Mouse (Mus musculus): Measurements from ENCODE around the gene Kifap3.
A peak's percentile ranks its signal among the peaks of the same experiment; 100 is the strongest.

The Kifap3 gene

DNA sequence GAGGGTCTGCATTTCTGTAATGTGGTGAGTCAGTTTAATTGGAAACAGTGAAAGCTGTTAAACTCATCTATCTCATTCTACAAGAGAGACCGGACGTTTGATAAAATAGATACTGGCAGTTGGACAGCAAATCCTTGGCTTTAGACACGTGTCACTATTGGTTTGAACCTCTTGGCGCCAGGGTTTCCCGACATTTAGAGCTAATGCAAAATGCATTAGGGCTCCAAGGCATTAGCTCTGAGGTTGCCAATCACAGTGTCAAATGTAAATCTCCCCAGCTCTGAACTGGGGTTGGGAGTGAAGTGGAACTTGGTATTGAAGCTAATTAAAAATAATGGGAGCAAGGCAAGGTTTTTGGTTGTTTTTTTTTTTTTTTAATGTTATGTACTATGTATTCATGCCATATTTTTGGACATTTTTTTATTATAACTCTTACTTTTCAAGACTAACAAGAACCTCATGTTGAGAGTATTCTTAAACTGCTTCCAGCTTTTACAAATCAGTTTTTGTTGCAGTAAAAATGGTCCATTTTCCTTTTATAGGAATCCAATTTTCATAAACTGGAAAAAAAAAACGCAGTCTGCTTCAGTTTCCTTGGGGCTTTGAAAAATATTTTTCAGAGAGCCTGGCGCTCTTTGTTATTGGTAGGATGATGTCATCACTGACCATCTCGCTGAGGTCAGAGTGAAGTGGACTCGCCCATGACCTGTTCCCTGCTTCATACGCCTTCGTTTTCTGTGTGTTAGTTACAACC lies 114.6 kb downstream of the Kifap3 start:
- DNase-seq (ENCODE audit: low read depth, low spot score) = no peak

DNA sequence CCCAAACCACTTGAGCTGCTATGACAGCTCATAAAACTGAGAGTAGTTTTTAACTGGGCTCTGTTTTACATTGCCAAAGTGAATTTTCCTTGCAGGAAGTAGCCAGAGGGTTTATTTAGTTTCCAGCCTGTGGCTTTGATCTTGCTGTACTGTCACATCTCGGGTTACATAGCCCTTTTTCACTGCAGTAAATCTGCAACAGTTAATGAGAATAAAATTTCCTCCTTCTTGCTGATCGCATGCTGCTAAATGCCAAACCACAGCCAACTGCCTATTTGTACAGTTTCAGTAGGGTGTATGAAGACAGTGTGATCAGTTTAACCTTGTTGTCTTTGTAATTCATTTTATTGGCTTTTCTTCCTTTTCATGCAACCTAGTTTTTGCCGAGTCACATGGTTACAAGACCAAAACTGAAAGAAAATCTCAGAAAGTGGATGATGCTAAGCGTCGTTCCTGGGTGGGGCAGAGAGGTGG lies 118.9 kb downstream of the Kifap3 start:
- no peak for DNase-seq (ENCODE audit: low read depth, low spot score)

DNA sequence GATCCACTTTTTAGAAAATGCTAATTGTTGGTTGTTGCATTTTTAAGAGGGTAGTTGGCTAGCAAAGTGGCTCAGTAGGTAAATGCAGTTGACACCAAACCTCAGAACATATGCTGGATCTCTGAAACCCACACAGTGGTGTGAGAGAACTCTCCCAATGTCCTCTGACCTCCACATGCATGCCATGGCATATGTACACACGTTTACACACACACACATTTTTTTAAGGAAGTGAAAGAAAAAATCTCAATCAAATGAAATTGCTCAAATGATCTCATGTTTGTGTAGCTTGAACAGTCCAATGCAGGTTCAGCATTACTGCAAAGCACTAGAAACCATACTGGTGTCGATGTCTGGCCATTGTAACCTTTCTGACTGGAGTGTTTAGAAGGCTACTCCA lies 120.2 kb downstream of the Kifap3 start:
- peak; percentile 22 for DNase-seq (ENCODE audit: low read depth, low spot score)

DNA sequence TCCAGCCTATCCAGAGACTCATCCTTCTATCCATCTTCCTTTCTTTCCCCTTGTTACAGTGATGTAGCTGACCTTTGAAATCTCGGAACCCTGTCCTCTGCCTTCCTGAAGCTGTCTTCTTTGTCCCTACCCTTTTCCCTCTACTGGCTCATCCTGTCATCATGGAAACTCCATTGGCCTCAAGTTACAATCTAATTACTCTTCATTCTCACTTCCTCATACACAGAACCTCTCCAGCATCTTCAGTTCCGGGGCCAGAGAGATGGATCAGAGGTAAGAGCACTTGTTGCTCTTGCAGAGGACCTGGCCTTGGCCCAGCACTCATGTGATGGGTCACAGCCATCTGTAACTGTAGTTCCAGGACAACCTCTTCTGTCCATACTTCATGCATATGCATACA lies 120.8 kb downstream of the Kifap3 start:
- peak; percentile 24 for DNase-seq (ENCODE audit: low read depth, low spot score)

DNA sequence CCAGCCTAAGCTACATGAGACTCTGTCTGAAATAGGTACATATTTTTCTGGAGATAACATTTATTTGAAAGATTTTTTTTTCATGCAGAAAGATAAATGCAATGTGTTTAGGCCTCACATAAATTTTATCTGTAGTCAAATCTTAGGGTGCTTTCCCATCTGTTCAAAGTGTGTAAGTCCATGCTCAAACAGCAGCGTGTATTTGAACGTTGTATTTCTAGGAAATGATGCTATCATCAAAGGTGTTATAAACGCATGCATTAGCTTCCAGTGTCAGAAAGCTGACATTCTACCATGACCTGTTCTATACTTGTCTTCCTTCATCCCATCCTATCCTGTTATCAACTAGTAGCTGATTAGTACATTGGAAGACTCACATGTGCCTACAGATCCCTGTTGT lies 124.0 kb downstream of the Kifap3 start:
- no peak for DNase-seq (ENCODE audit: low read depth, low spot score)

DNA sequence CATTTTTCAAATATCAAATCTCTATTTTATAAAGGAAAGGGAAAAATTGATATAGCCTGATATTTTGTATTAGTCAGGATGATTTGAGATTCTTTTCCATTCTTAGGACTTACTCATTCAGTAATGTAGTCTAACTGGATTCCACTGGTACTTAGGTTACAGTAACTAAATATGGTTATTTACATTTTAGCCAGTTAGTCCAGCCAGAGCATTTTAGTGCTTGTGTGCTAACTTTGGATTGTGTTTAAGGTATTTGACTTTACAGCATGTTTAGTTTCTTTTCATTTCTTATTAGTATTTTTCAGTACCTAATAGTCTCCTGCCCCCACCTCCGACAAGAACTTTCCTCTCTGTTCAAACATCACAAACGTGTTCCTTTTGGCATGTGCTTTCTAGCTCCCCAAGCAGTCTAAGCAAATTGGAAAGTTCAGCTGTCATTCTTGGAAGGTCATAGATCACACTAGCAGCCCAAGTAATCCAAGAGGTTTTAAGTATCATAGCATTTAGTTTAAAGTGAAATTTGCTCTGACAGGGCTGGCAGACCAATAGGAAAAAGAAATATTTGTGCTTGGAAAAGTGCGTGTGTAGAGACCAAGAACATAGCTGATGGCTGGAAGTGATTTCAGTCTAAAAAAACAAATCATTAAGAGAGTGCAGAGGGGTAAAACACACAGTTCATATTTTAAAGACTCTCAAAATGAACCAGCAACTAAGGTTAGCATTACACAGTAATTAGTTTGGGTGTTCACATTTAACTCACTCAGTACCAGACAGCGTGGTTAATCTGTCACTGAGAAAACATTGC lies 127.8 kb downstream of the Kifap3 start:
- DNase-seq (ENCODE audit: low read depth, low spot score) = no peak

DNA sequence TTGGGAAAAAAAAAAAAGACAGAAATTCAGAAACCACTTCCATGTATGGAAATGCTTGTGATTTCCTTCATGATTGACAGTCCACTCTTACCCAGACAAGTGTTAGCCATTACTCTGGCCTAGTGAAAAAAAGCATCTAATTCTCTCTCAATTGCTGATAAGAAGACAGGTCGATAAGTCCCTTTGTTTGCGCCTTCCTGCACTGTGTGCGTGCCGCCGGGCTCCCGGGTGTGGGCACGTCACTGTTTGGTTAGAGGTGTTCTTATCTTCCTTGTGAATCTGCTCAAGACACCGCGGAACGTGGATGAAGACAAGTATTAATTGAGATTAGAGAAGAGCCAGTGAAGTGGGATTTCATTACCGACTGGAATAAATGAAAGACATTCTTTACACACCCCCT lies 129.0 kb downstream of the Kifap3 start:
- no peak for DNase-seq (ENCODE audit: low read depth, low spot score)

DNA sequence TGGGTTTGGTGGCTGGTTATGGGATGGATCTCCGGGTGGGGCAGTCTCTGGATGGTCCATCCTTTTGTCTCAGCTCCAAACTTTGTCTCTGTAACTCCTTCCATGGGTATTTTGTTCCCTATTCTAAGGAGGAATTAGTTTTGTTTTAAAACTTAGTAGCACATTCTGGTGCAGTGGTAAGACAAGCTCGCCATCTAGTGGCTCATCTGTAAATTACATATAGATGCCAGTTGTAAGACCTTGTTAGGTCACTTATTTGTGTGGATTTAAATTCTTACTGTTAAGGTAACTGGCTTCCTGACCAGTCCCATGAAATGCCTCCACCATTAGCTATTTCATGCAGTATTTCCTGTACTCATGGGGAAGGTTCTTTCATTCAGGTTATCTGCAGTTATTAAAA lies 131.0 kb downstream of the Kifap3 start:
- peak; percentile 66 for DNase-seq (ENCODE audit: low read depth, low spot score)

DNA sequence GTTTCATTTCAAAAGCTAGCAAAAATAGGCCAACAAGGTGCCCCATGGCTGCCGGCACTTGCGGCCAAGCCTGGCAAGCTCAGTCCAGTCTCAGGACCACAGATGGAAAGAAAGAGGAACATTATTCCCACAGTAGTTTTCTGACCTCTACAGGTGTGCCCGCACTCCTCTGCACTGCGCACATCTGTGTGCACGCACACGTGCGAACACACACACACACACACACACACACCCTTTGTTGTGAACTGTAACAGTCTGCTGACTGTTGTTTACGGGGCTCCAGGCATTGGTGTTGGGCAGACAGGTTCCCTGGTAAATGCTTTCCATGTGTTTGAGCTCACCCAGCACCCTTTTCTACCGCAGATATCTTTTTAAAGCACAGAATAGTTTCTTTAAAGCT lies 131.4 kb downstream of the Kifap3 start:
- DNase-seq (ENCODE audit: low read depth, low spot score) = no peak

DNA sequence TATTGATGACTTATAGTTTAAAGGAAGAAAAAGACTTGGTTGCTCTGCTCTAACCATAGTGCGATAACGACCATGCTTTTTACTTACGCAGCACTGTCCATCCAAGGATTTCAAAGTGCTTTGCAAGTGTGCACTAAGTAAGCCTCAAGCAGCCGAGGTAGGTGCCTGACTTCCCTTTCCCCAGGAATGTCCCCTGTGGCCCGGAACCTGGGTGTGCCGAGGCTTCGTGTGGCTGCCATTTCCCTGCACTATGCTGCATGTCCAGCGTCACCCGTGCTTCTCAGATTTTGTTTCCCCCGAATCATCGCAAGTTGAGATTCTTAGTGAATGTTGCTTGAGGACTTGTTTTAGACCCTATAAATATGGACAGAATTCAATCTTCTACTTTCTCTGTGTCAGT lies 132.6 kb downstream of the Kifap3 start:
- no peak for DNase-seq (ENCODE audit: low read depth, low spot score)

DNA sequence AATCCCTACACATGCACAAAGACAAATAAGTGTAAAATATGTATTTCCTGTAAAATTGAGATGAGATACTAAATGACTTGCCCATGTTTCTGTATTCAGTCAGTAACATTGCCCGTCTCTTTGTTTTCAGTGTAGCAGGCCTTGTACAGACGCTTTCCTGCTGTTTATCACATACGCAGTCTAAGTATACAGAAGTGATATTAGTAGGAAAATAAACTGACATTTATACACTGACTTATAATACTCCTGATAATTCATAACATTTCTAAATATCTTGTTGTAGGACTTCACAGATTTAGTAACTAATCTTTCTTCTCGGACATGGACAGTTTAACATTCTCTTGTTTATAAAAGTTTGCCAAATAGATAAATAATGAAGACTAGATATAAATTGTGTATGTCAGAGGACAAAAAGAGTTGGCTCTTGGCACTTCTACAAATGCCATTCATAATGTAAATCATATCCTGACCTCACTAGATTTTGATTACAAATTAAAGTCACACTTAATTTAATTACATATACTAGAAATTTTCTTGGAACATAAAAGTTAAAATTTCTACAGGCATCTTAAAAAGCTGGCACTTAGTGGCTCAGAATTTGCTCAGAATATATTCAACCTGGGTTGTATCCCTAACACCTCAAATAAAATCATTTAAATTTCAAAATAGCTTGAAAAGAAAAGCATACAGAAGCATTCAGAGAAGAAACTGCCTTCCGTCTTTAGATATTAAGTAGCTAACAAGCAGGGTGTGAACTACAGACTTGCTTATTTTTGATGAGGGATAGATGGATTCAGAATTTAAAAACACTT lies 138.2 kb downstream of the Kifap3 start:
- DNase-seq (ENCODE audit: low read depth, low spot score) = no peak

DNA sequence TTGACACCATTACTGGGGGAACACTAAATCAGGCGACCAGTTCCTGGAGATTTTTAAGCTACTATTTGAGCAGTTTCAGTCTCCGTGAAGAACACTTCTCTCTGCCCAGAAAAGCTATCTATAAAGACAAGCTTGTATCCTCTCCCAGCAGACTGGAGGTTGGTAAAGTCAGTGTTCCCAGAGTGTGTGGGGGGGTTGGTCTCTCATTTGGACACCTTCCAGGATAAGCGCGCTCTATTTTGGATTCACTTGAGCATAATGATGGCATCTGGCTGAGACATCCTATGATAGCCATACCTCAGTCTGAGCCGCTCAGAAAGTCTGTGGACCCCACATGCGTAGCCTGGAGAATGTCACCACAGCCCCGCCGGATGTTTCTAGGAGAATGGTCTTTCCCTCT lies 144.7 kb downstream of the Kifap3 start:
- no peak for DNase-seq (ENCODE audit: low read depth, low spot score)

DNA sequence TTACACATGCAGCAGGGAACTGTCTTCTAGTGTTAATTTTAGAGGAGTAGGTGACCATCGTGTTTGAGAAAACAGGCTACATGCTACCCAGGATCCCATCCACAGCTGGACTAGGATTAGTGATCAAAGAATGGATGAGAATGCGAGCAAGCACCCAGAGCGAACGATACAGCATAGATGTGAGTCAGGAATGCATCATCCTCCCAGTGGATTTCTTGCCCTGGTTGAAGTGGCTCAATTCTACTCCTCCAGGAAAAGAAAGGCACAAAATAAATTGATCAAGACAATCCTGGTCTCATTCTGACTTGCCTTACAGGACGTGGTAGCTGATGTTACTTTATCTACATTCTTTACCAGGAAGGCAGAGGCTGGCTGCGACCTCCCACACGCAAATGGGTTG lies 149.5 kb downstream of the Kifap3 start, which contains the start of gene Scyl3:
Scyl3 (plus strand) TSS at position 255 of the 400 bp plus-strand sequence.
- DNase-seq (ENCODE audit: low read depth, low spot score) = no peak

DNA sequence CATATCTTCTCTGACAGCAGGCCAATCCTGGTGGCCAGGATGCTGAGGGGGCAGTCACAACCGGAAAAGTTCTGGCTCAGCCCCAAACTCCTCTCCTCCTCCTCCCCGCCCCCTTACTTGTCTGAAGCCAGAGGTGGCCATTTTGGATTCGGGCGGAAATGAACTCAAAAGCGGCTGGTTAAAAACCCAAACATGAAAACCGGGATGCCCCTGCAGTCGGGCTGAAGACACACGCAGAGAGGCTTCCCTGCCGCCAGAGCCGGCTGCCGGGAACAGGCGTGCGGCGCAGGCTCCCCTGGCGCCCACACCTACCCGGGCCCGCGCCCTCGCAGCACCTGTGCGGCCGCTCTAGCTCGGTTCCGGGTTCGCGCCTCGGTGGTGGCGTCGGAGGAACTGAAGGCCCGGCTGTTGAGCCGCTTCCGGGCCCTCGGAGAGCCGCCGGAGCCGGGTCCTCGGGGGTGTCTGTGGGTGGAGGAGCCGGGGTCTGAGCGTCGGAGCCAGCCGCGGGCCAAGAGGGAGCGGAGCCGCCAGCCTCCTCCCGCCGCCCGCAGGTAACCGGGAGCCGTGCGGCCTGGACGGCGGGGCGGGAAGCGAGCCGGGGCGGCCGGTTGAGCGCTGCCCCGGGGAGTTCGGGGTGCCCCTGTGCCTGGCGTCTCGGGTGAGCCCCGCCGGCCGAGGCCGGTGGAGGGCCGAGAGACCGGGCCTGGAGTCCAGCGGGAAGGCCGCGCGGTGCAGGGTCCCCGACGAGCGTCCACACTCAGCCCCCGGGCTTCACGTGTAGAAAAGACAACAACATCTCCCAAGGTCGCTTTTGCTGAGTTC lies 150.5 kb downstream of the Kifap3 start:
- peak; percentile 93 for DNase-seq (ENCODE audit: low read depth, low spot score)

DNA sequence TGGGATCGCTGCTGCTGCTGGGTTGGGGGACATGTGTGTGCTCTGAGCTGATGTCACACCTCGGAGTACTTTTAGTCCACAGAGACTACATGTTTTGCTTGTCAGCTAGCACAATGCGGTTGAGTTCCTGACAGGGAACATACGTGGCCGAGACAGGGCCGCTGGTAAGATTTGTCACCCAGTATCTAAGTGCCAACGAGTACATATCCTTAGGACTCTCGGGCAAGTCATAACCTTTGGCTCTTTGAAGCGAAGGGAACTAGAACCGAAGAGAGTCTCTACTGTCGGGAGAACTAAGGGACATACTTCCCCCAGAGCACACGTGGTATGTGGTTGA lies 151.0 kb downstream of the Kifap3 start:
- DNase-seq (ENCODE audit: low read depth, low spot score) = peak; percentile 57

DNA sequence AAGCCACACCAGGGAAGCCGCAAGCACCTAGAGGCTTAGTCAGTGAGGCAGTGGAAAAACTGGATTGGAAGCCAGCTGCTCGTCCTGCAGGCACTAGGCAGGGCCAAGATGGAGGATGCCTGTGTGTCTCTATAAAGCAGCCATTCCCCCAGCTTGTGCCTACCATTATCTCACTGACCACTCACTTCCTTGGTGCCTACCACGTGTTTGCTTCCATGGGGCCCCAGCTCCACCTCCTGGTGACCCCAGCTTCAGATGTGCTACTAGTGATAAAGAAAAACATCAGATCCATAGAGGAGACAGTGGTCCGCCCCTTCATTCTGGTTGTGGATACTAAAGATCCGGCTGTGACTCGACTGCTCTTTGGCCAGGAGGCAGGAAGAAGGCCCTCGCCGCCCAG lies 152.4 kb downstream of the Kifap3 start:
- no peak for DNase-seq (ENCODE audit: low read depth, low spot score)

DNA sequence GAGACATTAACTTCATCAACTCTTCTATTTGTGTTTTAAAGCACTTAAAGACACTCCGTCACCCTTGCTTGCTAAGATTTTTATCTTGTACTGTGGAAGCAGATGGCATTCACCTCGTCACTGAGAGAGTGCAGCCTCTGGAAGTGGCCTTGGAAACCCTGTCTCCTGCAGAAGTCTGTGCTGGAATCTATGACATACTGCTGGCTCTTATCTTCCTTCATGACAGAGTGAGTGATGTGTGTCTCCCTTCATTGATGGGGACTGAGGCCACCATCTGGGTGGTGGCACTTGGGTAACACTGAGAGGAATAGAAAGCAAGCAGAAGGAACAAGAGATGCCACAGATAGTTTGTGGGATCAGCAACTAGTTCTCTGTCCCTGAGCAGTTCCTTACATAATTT lies 155.2 kb downstream of the Kifap3 start:
- no peak for DNase-seq (ENCODE audit: low read depth, low spot score)

DNA sequence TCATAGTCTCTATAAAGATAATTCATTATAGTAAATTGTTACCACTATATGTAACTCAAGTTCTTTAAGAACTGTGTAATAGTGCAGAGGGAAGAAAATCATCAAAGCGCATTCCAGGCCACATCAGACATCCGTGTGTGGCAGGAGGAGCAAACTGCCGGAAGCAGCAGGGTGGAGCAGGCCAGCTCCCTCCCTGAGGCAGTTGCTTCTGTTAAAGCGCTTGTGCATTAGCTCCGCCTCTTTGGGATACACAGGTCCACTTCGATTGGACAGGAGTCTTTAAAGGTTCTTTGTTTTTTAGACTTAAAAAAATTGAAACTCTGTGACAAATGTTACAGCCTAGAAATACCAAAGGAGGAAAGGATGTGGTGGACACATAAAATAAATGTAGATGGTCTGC lies 162.7 kb downstream of the Kifap3 start:
- DNase-seq (ENCODE audit: low read depth, low spot score) = no peak

DNA sequence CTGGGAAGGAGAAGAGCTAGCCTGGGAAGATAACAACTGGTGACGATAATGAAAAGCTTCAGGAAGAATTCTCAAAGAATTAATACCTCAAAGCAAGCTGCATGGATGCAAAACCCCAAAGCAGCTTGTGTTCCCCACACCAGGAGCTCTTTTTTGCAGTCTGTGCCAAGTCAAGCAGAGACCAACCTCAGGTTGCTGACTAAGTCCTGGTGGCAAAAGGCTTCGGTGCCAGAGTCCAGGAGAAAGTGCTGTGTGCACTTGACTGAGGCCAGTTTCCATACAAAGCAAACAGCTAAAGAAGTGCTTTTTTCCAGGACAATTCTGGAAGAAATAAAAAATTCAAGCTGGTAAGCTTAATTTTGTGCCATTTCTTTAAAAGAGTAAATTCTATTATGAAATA lies 174.0 kb downstream of the Kifap3 start:
- DNase-seq (ENCODE audit: low read depth, low spot score) = no peak

DNA sequence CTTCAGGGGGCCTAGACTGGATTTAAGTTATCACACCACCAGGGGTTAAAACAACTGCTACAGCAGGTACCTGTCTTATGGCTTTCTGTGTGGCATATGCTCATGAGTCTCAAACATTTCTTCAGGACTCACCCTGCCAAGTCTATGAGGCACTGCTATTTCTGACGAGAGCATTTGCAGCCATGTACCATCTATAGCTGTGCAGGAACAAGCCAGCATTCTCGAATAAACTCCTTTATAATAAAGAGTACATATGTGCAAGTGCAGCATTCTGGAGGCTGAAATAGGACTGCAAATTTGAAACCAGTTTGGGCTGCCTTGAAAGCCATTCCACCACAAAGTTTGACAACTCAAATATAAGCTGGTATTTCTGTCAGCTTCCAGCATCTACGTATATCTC lies 178.7 kb downstream of the Kifap3 start:
- no peak for DNase-seq (ENCODE audit: low read depth, low spot score)

DNA sequence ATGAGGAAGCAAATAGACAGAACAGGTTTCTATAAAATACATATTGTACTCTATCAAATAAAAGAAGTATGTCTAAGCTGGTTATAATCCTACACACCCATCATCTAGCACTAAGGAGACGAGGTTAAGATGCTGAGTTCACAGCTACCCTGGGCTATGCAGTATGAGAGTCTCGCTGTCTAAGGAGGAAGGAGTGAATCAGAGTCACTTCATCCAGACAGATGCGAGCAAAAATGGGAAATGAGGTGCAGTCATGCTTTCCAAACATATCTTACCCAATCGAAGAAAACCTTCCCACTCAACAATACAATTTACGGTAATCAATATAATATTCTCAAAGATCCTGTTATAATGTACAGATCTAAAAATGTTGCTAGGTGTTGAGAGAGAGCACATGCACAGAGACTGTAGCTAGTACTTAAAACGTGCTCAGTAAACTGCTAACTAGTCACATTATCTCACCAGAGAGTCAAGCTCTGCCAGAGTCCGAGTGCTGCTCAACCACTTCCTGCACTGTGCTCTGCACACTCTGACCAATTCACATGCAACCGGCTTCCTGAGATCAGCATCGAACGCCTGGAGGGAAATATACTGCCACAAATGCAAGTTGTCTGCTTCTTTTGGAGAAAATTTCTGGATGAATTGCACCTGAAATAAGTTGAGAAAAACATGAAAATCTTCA lies 184.8 kb downstream of the Kifap3 start:
- DNase-seq (ENCODE audit: low read depth, low spot score) = no peak
